Mouse (Mus musculus) liver, embryonic 11.5 days (tissue): ENCODE measurements around the gene Ssbp2. TPM values are rescaled to one million over a fixed set of nuclear protein-coding genes. Genes with fewer than 3 reads are reported as not detected.

Source experiments
- ATAC-seq: fragments of 200-750 bp; cut with Nextera tagmentation; replicated peaks from 2 replicates; pipeline ENCODE4 v1.8.0; 2017; ENCODE audit warnings: moderate number of reproducible peaks, mild to moderate bottlenecking, moderate TSS enrichment, moderate library complexity; ENCODE audit not compliant: low FRiP score
- DNase-seq: peaks from one replicate; pipeline ENCODE4 v3.0.0-alpha.2; 2017; ENCODE audit warnings: low spot score
- H3K27ac ChIP-seq: fragments of 300-500 bp; sonication (generic); 2 replicates; pipeline ENCODE4 v1.5.1; 2014; ENCODE audit warnings: mild to moderate bottlenecking, low read depth, low read length, control low read depth
- H3K27me3 ChIP-seq: fragments of 300-500 bp; sonication (generic); replicated peaks from 2 replicates; pipeline ENCODE4 v1.6.1; 2014; ENCODE audit warnings: low read length, mixed read lengths; ENCODE audit not compliant: control insufficient read depth, insufficient read depth
- H3K36me3 ChIP-seq: fragments of 300-500 bp; sonication (generic); 2 replicates; pipeline ENCODE4 v1.6.1; 2014; ENCODE audit warnings: mild to moderate bottlenecking, low read length, moderate library complexity, mixed read lengths; ENCODE audit not compliant: control insufficient read depth, insufficient read depth
- H3K4me1 ChIP-seq: fragments of 300-500 bp; sonication (generic); replicated peaks from 2 replicates; pipeline ENCODE4 v1.6.1; 2014; ENCODE audit warnings: low read length, mixed read lengths; ENCODE audit not compliant: control insufficient read depth, insufficient read depth
- H3K4me2 ChIP-seq: fragments of 300-500 bp; sonication (generic); 2 replicates; pipeline ENCODE4 v1.6.1; 2014; ENCODE audit warnings: mild to moderate bottlenecking, control low read depth, moderate library complexity
- H3K4me3 ChIP-seq: fragments of 300-500 bp; sonication (generic); 2 replicates; pipeline ENCODE4 v1.5.1; 2014; ENCODE audit warnings: low read depth, low read length, control low read depth
- H3K9ac ChIP-seq: fragments of 300-500 bp; sonication (generic); 2 replicates; pipeline ENCODE4 v1.6.1; 2014; ENCODE audit warnings: low read depth, low read length, control low read depth
- H3K9me3 ChIP-seq: fragments of 300-500 bp; sonication (generic); 2 replicates; pipeline ENCODE4 v1.6.1; 2016; ENCODE audit warnings: low read length, inconsistent platforms, mixed read lengths; ENCODE audit not compliant: control insufficient read depth
- WGBS: fragments of 180-500 bp; shearing (Covaris S2); extraction: QIAGEN DNeasy Blood & Tissue Kit; methylation state at CpG from one replicate; pipeline ENCODE4 v1.1.7; 2014; 5-methylcytosine and 5-hydroxymethylcytosine counted together
- polyA plus RNA-seq: library from polyadenylated mRNA; unstranded; fragments of >200 nt; fragmentation: Nextera tagmentation; extraction: Ambion mirVana; gene quantifications from 2 replicates; pipeline ENCODE4 v1.2.1, GENCODE M21; 2014

Gene Ssbp2
- polyA plus RNA-seq, 1 experiment from 2014 or later: 110 TPM

GRCm38 (mm10) chr13:91437931-91438330 lies 22.2 kb upstream of the Ssbp2 start:
- DNase-seq (no peak), ATAC-seq (no peak)
- WGBS: 65% methylated on average over 3 of the region's 3 CpGs
- H3K9ac ChIP-seq: no peak overlapping the region
- no peaks in the 10 kb centered on the region for H3K9me3 ChIP-seq
- H3K4me1 ChIP-seq: no peaks in the 10 kb centered on the region
- H3K36me3 ChIP-seq: no peaks in the 10 kb centered on the region
- no peak overlapping the region for H3K27ac ChIP-seq
- no peak overlapping the region for H3K4me2 ChIP-seq
- no peaks in the 10 kb centered on the region for H3K27me3 ChIP-seq
- no peak overlapping the region for H3K4me3 ChIP-seq

DNA sequence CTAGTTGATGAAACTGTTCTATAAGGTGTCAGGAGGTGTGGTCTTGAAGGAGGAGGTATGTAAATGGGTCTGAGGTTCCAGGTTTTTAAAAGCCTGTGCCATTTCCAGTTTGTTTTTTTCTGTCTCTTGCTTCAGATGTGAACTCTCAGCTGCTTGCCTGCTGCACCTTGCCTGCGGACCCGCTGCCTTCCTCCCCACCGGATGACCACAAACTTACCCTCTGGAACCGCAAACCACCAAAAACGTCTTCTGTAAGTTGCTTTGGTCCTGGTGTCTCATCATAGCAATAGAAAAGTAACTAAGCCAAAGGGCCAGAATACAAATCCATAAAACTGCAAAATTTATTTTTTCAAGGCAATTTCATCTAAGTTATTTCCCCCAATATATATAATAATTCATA lies 18.6 kb upstream of the Ssbp2 start:
- H3K36me3 ChIP-seq: no peaks in the 10 kb centered on the region
- H3K27me3 ChIP-seq: no peaks in the 10 kb centered on the region
- H3K9me3 ChIP-seq: no peaks in the 10 kb centered on the region
- no peaks in the 10 kb centered on the region for H3K4me1 ChIP-seq
- no peak overlapping the region for H3K9ac ChIP-seq
- no peak for DNase-seq
- ATAC-seq: no peak
- WGBS: 78% methylated on average over 5 of the region's 5 CpGs
- H3K27ac ChIP-seq: no peak overlapping the region
- no peak overlapping the region for H3K4me2 ChIP-seq
- no peak overlapping the region for H3K4me3 ChIP-seq

- no peaks in the 10 kb centered on the region for H3K27me3 ChIP-seq
- no peaks in the 10 kb centered on the region for H3K9me3 ChIP-seq
- 80% methylated on average over 2 of the region's 2 CpGs for WGBS
- H3K4me1 ChIP-seq: no peaks in the 10 kb centered on the region
- no peak for DNase-seq
- H3K27ac ChIP-seq: no peak overlapping the region
- no peaks in the 10 kb centered on the region for H3K36me3 ChIP-seq
- no peak overlapping the region for H3K4me3 ChIP-seq
- no peak overlapping the region for H3K9ac ChIP-seq
- ATAC-seq: no peak
- H3K4me2 ChIP-seq: no peak overlapping the region
Measured at GRCm38 (mm10) chr13:91446728-91447127, 13.4 kb upstream of the Ssbp2 start.

DNA sequence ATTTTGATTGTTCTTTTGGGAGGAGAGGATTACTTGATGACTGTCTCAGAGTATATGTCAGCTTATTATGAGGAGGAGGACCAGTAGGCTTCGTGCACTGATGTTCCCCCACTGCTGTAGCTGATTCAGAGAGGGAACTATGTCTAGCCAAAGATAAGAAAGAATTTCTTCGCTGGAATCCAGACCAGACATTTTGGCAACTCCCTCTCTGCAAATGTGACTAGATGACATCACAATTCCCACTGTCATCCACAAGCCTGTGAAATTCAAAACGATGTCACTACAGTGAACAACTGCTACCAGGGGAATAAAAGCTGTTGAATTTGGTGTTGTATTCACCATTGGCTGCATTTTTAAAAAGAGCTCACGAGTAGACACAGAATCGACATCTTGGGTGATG lies 11.1 kb upstream of the Ssbp2 start:
- 61% methylated on average over 5 of the region's 5 CpGs for WGBS
- H3K4me2 ChIP-seq: no peak overlapping the region
- DNase-seq (no peak), ATAC-seq (no peak)
- no peaks in the 10 kb centered on the region for H3K9me3 ChIP-seq
- no peak overlapping the region for H3K9ac ChIP-seq
- no peak overlapping the region for H3K27ac ChIP-seq
- no peaks in the 10 kb centered on the region for H3K27me3 ChIP-seq
- no peaks in the 10 kb centered on the region for H3K36me3 ChIP-seq
- H3K4me3 ChIP-seq: no peak overlapping the region
- no peaks in the 10 kb centered on the region for H3K4me1 ChIP-seq

DNA sequence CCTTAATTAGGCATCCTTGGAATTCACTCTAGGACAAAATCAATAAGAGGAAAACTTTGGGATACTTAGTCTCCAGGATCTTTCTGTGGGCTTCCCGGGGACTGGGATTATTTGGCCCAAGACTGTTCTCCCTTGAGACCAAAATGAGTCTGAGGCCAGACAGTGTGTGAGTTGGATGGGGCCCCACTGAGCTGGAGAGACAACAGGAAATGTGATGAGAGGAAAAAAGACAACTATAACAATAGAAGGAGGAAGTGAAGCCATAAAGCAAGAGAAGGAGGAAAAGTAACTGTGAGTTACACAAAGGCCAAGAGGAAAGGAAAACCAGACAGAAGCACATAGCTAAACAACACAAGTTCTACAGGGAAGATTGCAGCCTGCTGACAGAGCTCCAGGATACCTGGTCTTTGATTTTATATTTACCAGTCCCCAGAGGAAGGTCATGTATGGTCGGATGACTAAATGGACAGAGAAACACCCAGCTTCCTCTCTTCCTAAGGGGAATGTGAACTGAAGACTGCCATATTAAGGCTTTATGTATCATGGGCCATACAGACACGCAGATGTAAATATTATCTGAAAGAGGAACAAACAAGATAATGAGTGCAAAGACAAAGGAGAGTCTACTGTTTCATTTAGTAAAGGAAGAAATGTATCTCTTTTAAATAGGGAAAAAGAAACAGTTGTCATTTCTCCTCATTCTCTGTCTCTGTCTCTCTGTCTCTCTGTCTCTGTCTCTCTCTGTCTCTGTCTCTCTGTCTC lies 8.5 kb upstream of the Ssbp2 start:
- H3K36me3 ChIP-seq: no peaks in the 10 kb centered on the region
- no peaks in the 10 kb centered on the region for H3K4me1 ChIP-seq
- ATAC-seq: no peak
- DNase-seq: no peak
- no peak overlapping the region for H3K4me3 ChIP-seq
- no peaks in the 10 kb centered on the region for H3K27me3 ChIP-seq
- 47% methylated on average over 3 of the region's 3 CpGs for WGBS
- H3K4me2 ChIP-seq: no peak overlapping the region
- H3K27ac ChIP-seq: no peak overlapping the region
- no peaks in the 10 kb centered on the region for H3K9me3 ChIP-seq
- H3K9ac ChIP-seq: no peak overlapping the region

GRCm38 (mm10) chr13:91452269-91452668 lies 7.8 kb upstream of the Ssbp2 start:
- ATAC-seq: no peak
- no peak overlapping the region for H3K27ac ChIP-seq
- H3K4me2 ChIP-seq: no peak overlapping the region
- H3K4me3 ChIP-seq: no peak overlapping the region
- no peak overlapping the region for H3K9ac ChIP-seq
- no peaks in the 10 kb centered on the region for H3K27me3 ChIP-seq
- WGBS: 86% methylated on average over 3 of the region's 3 CpGs
- H3K9me3 ChIP-seq: no peaks in the 10 kb centered on the region
- H3K4me1 ChIP-seq: no peaks in the 10 kb centered on the region
- H3K36me3 ChIP-seq: no peaks in the 10 kb centered on the region
- DNase-seq: no peak

- no peaks in the 10 kb centered on the region for H3K9me3 ChIP-seq
- H3K36me3 ChIP-seq: no peaks in the 10 kb centered on the region
- DNase-seq: no peak
- no peak overlapping the region for H3K9ac ChIP-seq
- ATAC-seq: no peak
- 54% methylated on average over 3 of the region's 3 CpGs for WGBS
- peaks cover 4% of the 10 kb centered on the region for H3K4me1 ChIP-seq
- H3K27ac ChIP-seq: no peak overlapping the region
- no peaks in the 10 kb centered on the region for H3K27me3 ChIP-seq
- no peak overlapping the region for H3K4me2 ChIP-seq
- no peak overlapping the region for H3K4me3 ChIP-seq
Measured at GRCm38 (mm10) chr13:91453236-91453635, 6.8 kb upstream of the Ssbp2 start.

DNA sequence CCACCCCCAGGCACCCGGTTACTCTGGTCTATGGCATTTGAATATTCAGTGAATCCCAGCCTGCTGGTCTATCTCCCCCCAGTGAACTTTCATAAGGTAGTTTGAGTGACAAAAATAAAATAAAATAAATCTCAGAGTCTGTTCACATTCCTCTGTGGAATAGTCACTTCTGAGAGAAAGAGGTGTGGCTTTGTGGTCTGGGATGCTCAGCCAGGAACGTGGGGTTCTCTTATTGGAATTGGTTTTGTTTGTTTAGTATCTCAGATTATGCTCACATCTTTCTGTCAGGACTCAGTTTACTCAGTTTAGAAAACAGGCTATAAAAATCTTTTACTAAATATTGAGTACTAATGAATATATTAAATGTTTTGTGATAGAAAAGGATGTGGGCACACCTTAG lies 4.0 kb upstream of the Ssbp2 start:
- peaks cover 21% of the 10 kb centered on the region for H3K4me1 ChIP-seq

DNA sequence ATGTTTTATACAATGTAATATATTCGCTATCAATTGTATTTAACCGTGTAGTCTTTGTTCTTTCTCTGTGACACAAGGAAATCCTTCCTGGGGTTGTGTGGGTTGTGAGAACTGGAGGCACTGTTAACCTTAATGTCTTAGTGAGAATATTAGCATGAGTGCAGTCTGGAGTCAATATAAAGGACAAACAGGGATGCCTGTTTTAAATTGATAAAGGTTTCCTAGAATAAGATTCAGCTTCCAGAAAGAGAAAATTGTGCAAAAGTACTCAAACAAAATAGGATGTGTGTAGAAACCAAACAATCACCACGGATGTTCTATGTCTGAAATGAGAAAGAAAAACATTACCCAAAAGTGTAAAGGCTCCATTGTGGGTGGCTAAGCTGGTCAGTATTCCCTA lies 3.3 kb upstream of the Ssbp2 start:
- Histone ChIP-seq H3K4me1 (peaks cover 21% of the 10 kb centered on the region), H3K9me3 (no peaks in the 10 kb centered on the region), H3K36me3 (no peaks in the 10 kb centered on the region), H3K27ac (0 out of 2 replicates have a peak overlapping the region, but pooled peaks have one; percentile 41), H3K4me2 (no peak overlapping the region; the same call in 1 of the 2 replicates), H3K4me3 (no peak overlapping the region), H3K9ac (no peak overlapping the region), H3K27me3 (no peaks in the 10 kb centered on the region)
- ATAC-seq: no peak
- DNase-seq: no peak
- 53% methylated on average over 3 of the region's 3 CpGs for WGBS

More for the DNA sequence above, 4.0 kb upstream of the Ssbp2 start:
- no peak overlapping the region for H3K27ac ChIP-seq
- no peaks in the 10 kb centered on the region for H3K27me3 ChIP-seq
- H3K36me3 ChIP-seq: no peaks in the 10 kb centered on the region
- no peaks in the 10 kb centered on the region for H3K9me3 ChIP-seq
- ATAC-seq: no peak
- H3K9ac ChIP-seq: no peak overlapping the region
- no peak for DNase-seq
- H3K4me2 ChIP-seq: no peak overlapping the region
- H3K4me3 ChIP-seq: no peak overlapping the region
- WGBS: 31% methylated on average over 2 of the region's 2 CpGs
